In genomic region chr3:139599508-139599907, GRCm38 (mm10) we compare ENCODE assay signal across 26 mouse cellular contexts.
DNase-seq lines count a peak whose midpoint lies in the region; ATAC-seq lines count a peak whose summit lies in the region.
"Had no signal": no experiment of that assay in that cellular context is flagged by ENCODE, and none has a peak within 500 bp of the region (broad histone marks: within the 10 kb centered on the region; RNA-seq: fewer than 3 reads in every experiment).

No protein-coding gene starts in this region.

- no peak for DNase-seq in midbrain, embryonic 11.5 days (ENCODE audit: low spot score, missing footprints)
- DNase-seq in midbrain, embryonic 10.5 days (ENCODE audit: low spot score) = no peak
- DNase-seq in thymus, postnatal 4 days = no peak
- DNase-seq in urinary bladder, adult 18-20 months (ENCODE audit: low spot score in 2 of 2) = no peak
- DNase-seq: adrenal gland, adult 8-10 months; adrenal gland, postnatal 25 days; cerebellum, adult 11-12 months; cerebellum, adult 8-10 months; cerebellum, postnatal 10 days; cerebellum, postnatal 36 days; embryo, embryonic 11 days; gastrocnemius, postnatal 25 days; heart, adult 2 months had no signal

- no peak overlapping the region for H3K27ac ChIP-seq in midbrain, embryonic 11.5 days (ENCODE audit: low read depth, low read length)
- H3K27ac ChIP-seq in midbrain, embryonic 10.5 days (replicated peaks) = no peak overlapping the region
- H3K27ac ChIP-seq in intestine, embryonic 16.5 days (ENCODE audit: low read length) = no peak overlapping the region
- no peak overlapping the region for H3K27ac ChIP-seq in stomach, embryonic 15.5 days
- no peak overlapping the region for H3K27ac ChIP-seq in heart, embryonic 11.5 days (ENCODE audit: low read depth, low read length)
- H3K27ac ChIP-seq: embryonic facial prominence, embryonic 10.5 days; embryonic facial prominence, embryonic 13.5 days; forebrain, embryonic 12.5 days; forebrain, embryonic 15.5 days; heart, adult 2 months; heart, embryonic 10.5 days; hindbrain, embryonic 13.5 days had no signal

- H3K4me2 ChIP-seq in midbrain, embryonic 11.5 days = no peak overlapping the region
- H3K4me2 ChIP-seq in intestine, embryonic 16.5 days (ENCODE audit: low read depth, low read length) = no peak overlapping the region
- H3K4me2 ChIP-seq in stomach, embryonic 15.5 days = no peak overlapping the region
- H3K4me2 ChIP-seq in heart, embryonic 11.5 days = no peak overlapping the region
- H3K4me2 ChIP-seq: embryonic facial prominence, embryonic 13.5 days; forebrain, embryonic 12.5 days; forebrain, embryonic 15.5 days; hindbrain, embryonic 13.5 days had no signal

- H3K4me3 ChIP-seq in midbrain, embryonic 11.5 days (ENCODE audit: low read depth, low read length) = no peak overlapping the region
- H3K4me3 ChIP-seq in midbrain, embryonic 10.5 days = no peak overlapping the region
- H3K4me3 ChIP-seq in intestine, embryonic 16.5 days (ENCODE audit: low read length) = no peak overlapping the region
- no peak overlapping the region for H3K4me3 ChIP-seq in stomach, embryonic 15.5 days (replicated peaks)
- no peak overlapping the region for H3K4me3 ChIP-seq in heart, embryonic 11.5 days (ENCODE audit: low read depth, low read length)
- H3K4me3 ChIP-seq: embryonic facial prominence, embryonic 10.5 days; embryonic facial prominence, embryonic 13.5 days; erythroblast, embryonic 14.5 days; forebrain, embryonic 12.5 days; forebrain, embryonic 15.5 days; heart, adult 2 months; heart, embryonic 10.5 days; hindbrain, embryonic 13.5 days had no signal

- no peak overlapping the region for H3K9ac ChIP-seq in midbrain, embryonic 11.5 days (ENCODE audit: low read length)
- H3K9ac ChIP-seq in intestine, embryonic 16.5 days (ENCODE audit: low read depth, low read length) = no peak overlapping the region
- H3K9ac ChIP-seq in stomach, embryonic 15.5 days = no peak overlapping the region
- no peak overlapping the region for H3K9ac ChIP-seq in heart, embryonic 11.5 days (ENCODE audit: low read depth, low read length)
- H3K9ac ChIP-seq: embryonic facial prominence, embryonic 13.5 days; forebrain, embryonic 12.5 days; forebrain, embryonic 15.5 days; hindbrain, embryonic 13.5 days had no signal

- no peaks in the 10 kb centered on the region for H3K27me3 ChIP-seq in midbrain, embryonic 11.5 days (ENCODE audit: control insufficient read depth, insufficient read depth, low read length)
- no peaks in the 10 kb centered on the region for H3K27me3 ChIP-seq in midbrain, embryonic 10.5 days (ENCODE audit: low read depth, poor library complexity, severe bottlenecking)
- H3K27me3 ChIP-seq in intestine, embryonic 16.5 days (replicated peaks; ENCODE audit: control insufficient read depth, insufficient read depth, low read length) = no peaks in the 10 kb centered on the region
- no peaks in the 10 kb centered on the region for H3K27me3 ChIP-seq in stomach, embryonic 15.5 days (replicated peaks)
- H3K27me3 ChIP-seq in heart, embryonic 11.5 days (ENCODE audit: control insufficient read depth, insufficient read depth, low read length) = no peaks in the 10 kb centered on the region
- H3K27me3 ChIP-seq: embryonic facial prominence, embryonic 13.5 days; forebrain, embryonic 12.5 days; forebrain, embryonic 15.5 days; hindbrain, embryonic 13.5 days had no signal

- ATAC-seq in midbrain, embryonic 11.5 days (ENCODE audit: low FRiP score) = peak; percentile 65; the same call in 1 of the 2 replicates
- peak; percentile 55; the same call in 1 of the 2 replicates for ATAC-seq in intestine, embryonic 16.5 days
- peak; percentile 80 for ATAC-seq in stomach, embryonic 15.5 days (ENCODE audit: insufficient read depth, low FRiP score, low read depth)
- no peak for ATAC-seq in heart, embryonic 11.5 days (replicated peaks; ENCODE audit: insufficient number of reproducible peaks, low FRiP score, low TSS enrichment)
- ATAC-seq: activated CD4-positive, CD25-positive, alpha-beta regulatory T cell, adult 4 months; CD4-positive, CD25-positive, alpha-beta regulatory T cell, adult 4 months; forebrain, embryonic 15.5 days; hindbrain, embryonic 16.5 days had no signal

- no peaks in the 10 kb centered on the region for H3K9me3 ChIP-seq in midbrain, embryonic 11.5 days (ENCODE audit: control insufficient read depth, low read length)
- no peaks in the 10 kb centered on the region for H3K9me3 ChIP-seq in midbrain, embryonic 10.5 days (replicated peaks)
- H3K9me3 ChIP-seq in intestine, embryonic 16.5 days (ENCODE audit: control insufficient read depth, low read length) = no peaks in the 10 kb centered on the region
- H3K9me3 ChIP-seq in stomach, embryonic 15.5 days = no peaks in the 10 kb centered on the region
- H3K9me3 ChIP-seq in heart, embryonic 11.5 days (replicated peaks; ENCODE audit: control insufficient read depth, low read length) = no peaks in the 10 kb centered on the region
- H3K9me3 ChIP-seq: embryonic facial prominence, embryonic 10.5 days; embryonic facial prominence, embryonic 13.5 days; forebrain, embryonic 12.5 days; forebrain, embryonic 15.5 days; heart, embryonic 10.5 days; hindbrain, embryonic 13.5 days had no signal

- WGBS in midbrain, embryonic 11.5 days = 80% methylated on average over 3 of the region's 3 CpGs
- WGBS in midbrain, embryonic 10.5 days = 73% methylated on average over 3 of the region's 3 CpGs
- 37% methylated on average over 3 of the region's 3 CpGs for WGBS in intestine, embryonic 16.5 days
- WGBS in stomach, embryonic 15.5 days = 49% methylated on average over 3 of the region's 3 CpGs
- 76% methylated on average over 3 of the region's 3 CpGs for WGBS in heart, embryonic 11.5 days (ENCODE audit: insufficient replicate concordance)

- H3K4me1 ChIP-seq in midbrain, embryonic 11.5 days (ENCODE audit: control insufficient read depth, insufficient read depth, low read length) = no peaks in the 10 kb centered on the region
- no peaks in the 10 kb centered on the region for H3K4me1 ChIP-seq in midbrain, embryonic 10.5 days
- H3K4me1 ChIP-seq in intestine, embryonic 16.5 days (ENCODE audit: control insufficient read depth, insufficient read depth, low read length) = no peaks in the 10 kb centered on the region
- H3K4me1 ChIP-seq in stomach, embryonic 15.5 days = no peaks in the 10 kb centered on the region
- H3K4me1 ChIP-seq in heart, embryonic 11.5 days (ENCODE audit: control insufficient read depth, insufficient read depth, low read length) = no peaks in the 10 kb centered on the region
- H3K4me1 ChIP-seq: embryonic facial prominence, embryonic 10.5 days; embryonic facial prominence, embryonic 13.5 days; forebrain, embryonic 12.5 days; forebrain, embryonic 15.5 days; heart, embryonic 10.5 days; hindbrain, embryonic 13.5 days had no signal

- no peaks in the 10 kb centered on the region for H3K36me3 ChIP-seq in midbrain, embryonic 11.5 days (ENCODE audit: control insufficient read depth, insufficient read depth, low read length)
- no peaks in the 10 kb centered on the region for H3K36me3 ChIP-seq in midbrain, embryonic 10.5 days
- H3K36me3 ChIP-seq in intestine, embryonic 16.5 days (ENCODE audit: control insufficient read depth, insufficient read depth, low read length) = no peaks in the 10 kb centered on the region
- no peaks in the 10 kb centered on the region for H3K36me3 ChIP-seq in stomach, embryonic 15.5 days
- no peaks in the 10 kb centered on the region for H3K36me3 ChIP-seq in heart, embryonic 11.5 days (ENCODE audit: control insufficient read depth, insufficient read depth, low read length)
- H3K36me3 ChIP-seq: embryonic facial prominence, embryonic 10.5 days; embryonic facial prominence, embryonic 13.5 days; forebrain, embryonic 12.5 days; forebrain, embryonic 15.5 days; heart, embryonic 10.5 days; hindbrain, embryonic 13.5 days had no signal
